Mouse (Mus musculus) testis, adult 10 weeks (tissue): ENCODE data around the gene Akap7. TPM values are rescaled to one million over a fixed set of nuclear protein-coding genes. Genes with fewer than 3 reads are reported as not detected.

ENCODE experiments used
- polyA plus RNA-seq: library from polyadenylated mRNA; stranded (reverse); fragments of 350-450 nt; fragmentation: Illumina TruSeq; extraction: RNeasy Lipid Tissue Mini Kit (QIAGEN cat#74804); gene quantifications from one replicate; pipeline ENCODE4 v1.2.3, GENCODE M21; 2014; ENCODE audit warnings: low read depth, low replicate concordance

Akap7 gene
- 56.7 TPM for polyA plus RNA-seq

DNA sequence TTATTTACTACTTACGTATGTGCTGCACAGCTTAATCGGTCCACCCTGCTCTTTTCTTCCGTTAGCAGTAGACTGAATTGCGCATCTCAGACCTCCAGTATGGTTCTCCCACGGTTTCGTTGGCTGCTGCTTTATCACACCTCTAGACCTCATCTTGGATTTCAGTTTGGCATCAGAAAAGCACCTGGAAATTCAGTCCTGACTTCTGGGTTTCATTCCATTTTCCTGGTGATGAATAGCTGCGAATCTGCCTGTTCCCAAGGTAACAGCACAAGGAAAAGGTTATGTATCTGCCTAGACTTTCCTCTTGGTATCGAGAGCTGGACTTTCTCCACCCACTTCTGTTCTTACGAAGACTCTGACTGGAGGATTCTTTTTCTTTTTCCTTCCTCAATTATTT, at the start of gene Akap7:
TSS of gene Akap7 (minus strand) at position 101 of the 400 bp plus-strand sequence.

Other genes starting within 250 kb of the Akap7 start
- 127 TPM for gene Epb41l2, start 51.9 kb upstream of the Akap7 start, polyA plus RNA-seq
- gene Smlr1, start 228.4 kb upstream of the Akap7 start, polyA plus RNA-seq, result not detected